Mouse (Mus musculus): ENCODE measurements around the gene Scg3. TPM values are rescaled to one million over a fixed set of nuclear protein-coding genes. Genes with fewer than 3 reads are reported as not detected.

Gene Scg3
- polyA plus RNA-seq (2015; fragmentation: Nextera tagmentation; extraction: Ambion mirVana) = 89.4 and 106 TPM in 2 replicates

DNA sequence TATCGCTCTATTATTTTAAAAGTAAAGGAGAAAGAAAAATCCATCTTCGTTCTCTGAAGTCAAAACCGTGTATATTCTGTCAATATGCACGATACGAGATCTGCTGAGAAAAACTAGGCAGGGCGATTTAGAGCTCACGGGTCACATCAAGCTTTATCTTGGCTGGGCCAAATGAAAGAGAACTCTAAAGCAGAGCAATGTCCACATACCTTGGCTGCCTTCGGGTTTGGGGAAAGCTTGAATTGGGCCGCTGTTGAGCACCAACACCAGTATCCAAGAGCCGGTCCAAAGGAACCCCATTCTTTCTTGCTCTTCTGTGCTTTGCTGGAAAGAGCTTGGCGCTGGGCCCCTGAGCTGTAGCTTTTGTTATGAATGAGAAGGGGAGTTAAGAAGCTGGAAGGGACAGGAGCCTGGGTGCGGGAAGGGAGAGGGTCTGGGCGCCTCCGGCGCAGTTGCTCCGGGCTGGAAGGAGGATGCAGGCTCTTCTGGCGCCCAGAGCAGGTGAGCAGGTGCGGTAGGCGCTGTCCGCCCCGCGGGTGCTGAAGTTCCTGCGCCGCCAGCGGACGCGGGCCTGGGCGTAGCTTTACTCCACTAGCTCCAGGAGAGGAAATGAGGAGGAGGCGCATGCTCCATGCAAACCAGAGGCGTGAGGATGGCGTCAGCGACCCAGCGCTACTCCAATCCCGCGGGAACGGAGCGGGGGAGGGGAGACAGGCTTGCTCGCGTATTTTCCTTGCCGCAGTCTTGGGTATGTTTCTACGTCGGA lies at the start of gene Scg3:
Gene Scg3, minus strand, starts transcription at position 631 of the 766 bp plus-strand sequence.
- Histone ChIP-seq H3K9me3 (replicated peaks) (no peaks in the 10 kb centered on the region), H3K9ac (peak within 1 kb of the TSS; percentile 80), H3K4me1 (peaks cover 18% of the 10 kb centered on the region), H3K27ac (peak within 1 kb of the TSS; percentile 91), H3K4me3 (peak within 1 kb of the TSS; percentile 73), H3K27me3 (no peaks in the 10 kb centered on the region), H3K4me2 (peak within 1 kb of the TSS; percentile 63), H3K36me3 (ENCODE audit: poor library complexity, severe bottlenecking) (peaks cover 4% of the 10 kb centered on the region; the same call in 1 of the 2 replicates)
- peak; percentile 100 for ATAC-seq
- 4% methylated on average over 37 of the region's 42 CpGs for WGBS

DNA sequence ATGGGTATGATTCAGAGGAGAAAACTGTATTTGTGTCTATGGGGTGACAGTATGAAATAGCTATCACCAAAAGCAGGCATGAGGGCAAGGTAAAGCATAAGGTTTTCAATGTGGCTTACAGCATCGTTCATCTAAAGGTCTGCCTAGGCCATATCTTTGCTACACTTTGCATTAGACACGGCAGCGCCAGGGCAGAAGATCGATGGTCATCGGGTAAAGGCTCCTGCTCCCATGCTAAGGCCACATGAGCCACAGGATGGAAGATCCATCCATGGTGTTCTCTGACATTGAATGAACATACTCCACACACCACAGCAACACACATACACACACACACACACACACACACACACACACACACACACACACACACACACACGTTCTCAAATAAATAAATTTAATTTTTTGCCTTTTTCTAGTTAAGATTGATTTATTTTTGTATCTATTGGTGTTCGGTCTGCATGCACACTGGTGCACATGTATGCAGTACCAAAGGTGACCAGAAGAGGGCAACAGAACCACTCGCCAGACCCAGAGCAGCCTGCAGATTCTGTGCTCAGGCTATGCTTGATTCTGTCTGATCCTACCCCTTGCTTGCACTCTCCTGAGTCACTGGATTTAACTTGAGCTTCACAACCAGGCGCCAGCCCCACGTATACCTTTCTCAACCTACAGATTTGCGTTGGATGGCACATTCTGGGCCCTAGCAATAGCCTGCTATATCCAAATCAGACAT lies 36.3 kb upstream of the Scg3 start:
- Histone ChIP-seq H3K27me3 (no peaks in the 10 kb centered on the region), H3K4me3 (no peak overlapping the region), H3K4me2 (no peak overlapping the region), H3K27ac (no peak overlapping the region), H3K36me3 (ENCODE audit: poor library complexity, severe bottlenecking) (no peaks in the 10 kb centered on the region), H3K9me3 (replicated peaks) (no peaks in the 10 kb centered on the region), H3K4me1 (no peaks in the 10 kb centered on the region), H3K9ac (no peak overlapping the region)
- WGBS = 44% methylated on average over 11 of the region's 11 CpGs
- peak; percentile 94 for ATAC-seq

DNA sequence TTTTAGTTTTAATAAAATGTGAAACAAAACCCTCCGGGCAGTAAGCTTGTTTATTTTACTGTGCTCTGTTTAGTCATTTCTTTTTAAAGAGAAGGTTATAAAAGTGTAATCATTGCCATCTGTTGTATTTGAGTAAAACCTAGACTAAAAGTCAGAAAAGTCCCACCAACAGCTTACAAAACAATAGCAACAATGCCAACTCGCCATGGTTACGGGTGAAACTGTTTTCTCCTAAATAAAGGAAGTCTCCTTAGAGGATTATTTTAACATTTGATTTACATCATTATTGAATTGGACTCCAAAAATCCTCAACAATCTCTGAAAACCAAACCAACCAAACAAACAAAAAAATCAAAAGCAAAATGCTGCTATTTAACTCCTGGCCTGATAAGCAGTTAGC lies 35.6 kb upstream of the Scg3 start:
- H3K9me3 ChIP-seq (replicated peaks) = no peaks in the 10 kb centered on the region
- no peak overlapping the region for H3K4me3 ChIP-seq
- no peak for ATAC-seq
- no peak overlapping the region for H3K4me2 ChIP-seq
- WGBS = 84% methylated on average over 3 of the region's 3 CpGs
- H3K27ac ChIP-seq = no peak overlapping the region
- H3K4me1 ChIP-seq = no peaks in the 10 kb centered on the region
- H3K9ac ChIP-seq = no peak overlapping the region
- no peaks in the 10 kb centered on the region for H3K36me3 ChIP-seq (ENCODE audit: poor library complexity, severe bottlenecking)
- no peaks in the 10 kb centered on the region for H3K27me3 ChIP-seq

- Histone ChIP-seq H3K27ac (no peak overlapping the region; the same call in 1 of the 2 replicates), H3K4me3 (peak overlapping the region; percentile 73), H3K4me1 (peaks cover 18% of the 10 kb centered on the region), H3K9ac (peak overlapping the region; percentile 14; the same call in 1 of the 2 replicates), H3K27me3 (no peaks in the 10 kb centered on the region), H3K4me2 (peak overlapping the region; percentile 63), H3K9me3 (replicated peaks) (peaks cover 6% of the 10 kb centered on the region; the same call in 1 of the 2 replicates), H3K36me3 (ENCODE audit: poor library complexity, severe bottlenecking) (0 out of 2 replicates have a peak, but pooled peaks cover 2% of the 10 kb centered on the region)
- 30% methylated on average over 3 of the region's 3 CpGs for WGBS
- ATAC-seq = no peak
Measured at GRCm38 (mm10) chr9:75684772-75685171, 916 bp upstream of the Scg3 start.

DNA sequence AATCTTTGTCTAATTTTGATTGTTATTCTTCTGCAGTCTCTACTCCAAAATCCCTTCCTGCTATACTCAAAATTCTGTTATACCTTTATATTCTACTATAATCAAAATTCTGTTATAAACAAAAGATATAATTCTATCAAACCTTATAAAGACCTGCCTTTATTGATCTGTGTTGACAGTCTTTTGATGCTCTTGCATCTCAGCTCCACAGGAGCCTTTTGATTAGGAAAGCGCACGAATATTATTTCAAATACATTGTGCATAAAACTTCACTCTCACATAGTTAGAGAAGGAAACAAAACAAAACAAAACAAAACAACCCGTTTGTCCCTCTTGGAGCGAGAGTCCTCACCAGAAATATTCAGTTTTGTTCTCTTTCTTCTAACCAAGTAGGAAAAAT lies 436 bp upstream of the Scg3 start:
- no peaks in the 10 kb centered on the region for H3K27me3 ChIP-seq
- H3K4me3 ChIP-seq = peak overlapping the region; percentile 73
- WGBS = 48% methylated on average over 4 of the region's 4 CpGs
- peaks cover 18% of the 10 kb centered on the region for H3K4me1 ChIP-seq
- H3K36me3 ChIP-seq (ENCODE audit: poor library complexity, severe bottlenecking) = 0 out of 2 replicates have a peak, but pooled peaks cover 2% of the 10 kb centered on the region
- peak overlapping the region; percentile 63 for H3K4me2 ChIP-seq
- 0 out of 2 replicates have a peak, but pooled peaks cover under 1% of the 10 kb centered on the region for H3K9me3 ChIP-seq (replicated peaks)
- peak overlapping the region; percentile 80 for H3K9ac ChIP-seq
- ATAC-seq = peak; percentile 12
- H3K27ac ChIP-seq = peak overlapping the region; percentile 91

DNA sequence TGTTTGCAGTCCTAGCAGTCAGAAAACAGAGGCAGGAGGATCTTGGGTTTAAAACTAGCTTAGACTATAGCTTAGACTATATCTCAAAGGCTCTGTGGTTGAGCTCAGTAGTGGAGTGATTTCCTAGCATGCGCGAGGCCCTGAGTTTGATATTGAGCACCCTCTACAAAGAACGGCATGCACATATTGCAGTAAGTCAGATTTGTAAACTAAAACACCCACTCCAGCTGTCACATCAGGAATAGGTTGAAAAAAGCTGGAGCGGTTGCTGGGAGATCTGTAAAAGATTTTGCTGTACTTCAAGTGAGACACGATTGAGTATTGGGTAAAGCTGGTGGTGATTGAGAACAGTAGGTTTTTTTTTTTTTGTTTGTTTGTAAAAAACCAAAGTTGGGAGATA lies 3.2 kb downstream of the Scg3 start:
- Histone ChIP-seq H3K27ac (no peak overlapping the region), H3K4me1 (peaks cover 18% of the 10 kb centered on the region), H3K36me3 (ENCODE audit: poor library complexity, severe bottlenecking) (peaks cover 34% of the 10 kb centered on the region), H3K27me3 (no peaks in the 10 kb centered on the region), H3K4me3 (no peak overlapping the region), H3K9ac (no peak overlapping the region), H3K4me2 (no peak overlapping the region), H3K9me3 (replicated peaks) (no peaks in the 10 kb centered on the region)
- ATAC-seq = no peak
- WGBS = 90% methylated on average over 5 of the region's 5 CpGs

GRCm38 (mm10) chr9:75679629-75680028 lies 4.2 kb downstream of the Scg3 start:
- ATAC-seq = no peak
- 71% methylated on average over 4 of the region's 4 CpGs for WGBS
- H3K27me3 ChIP-seq = no peaks in the 10 kb centered on the region
- H3K9me3 ChIP-seq (replicated peaks) = no peaks in the 10 kb centered on the region
- H3K4me3 ChIP-seq = no peak overlapping the region
- peaks cover 44% of the 10 kb centered on the region for H3K36me3 ChIP-seq (ENCODE audit: poor library complexity, severe bottlenecking)
- H3K4me1 ChIP-seq = peaks cover 14% of the 10 kb centered on the region
- no peak overlapping the region for H3K9ac ChIP-seq
- no peak overlapping the region for H3K27ac ChIP-seq
- H3K4me2 ChIP-seq = no peak overlapping the region

- WGBS = 81% methylated on average over 7 of the region's 7 CpGs
Measured at GRCm38 (mm10) chr9:75678341-75678740, 5.5 kb downstream of the Scg3 start.

DNA sequence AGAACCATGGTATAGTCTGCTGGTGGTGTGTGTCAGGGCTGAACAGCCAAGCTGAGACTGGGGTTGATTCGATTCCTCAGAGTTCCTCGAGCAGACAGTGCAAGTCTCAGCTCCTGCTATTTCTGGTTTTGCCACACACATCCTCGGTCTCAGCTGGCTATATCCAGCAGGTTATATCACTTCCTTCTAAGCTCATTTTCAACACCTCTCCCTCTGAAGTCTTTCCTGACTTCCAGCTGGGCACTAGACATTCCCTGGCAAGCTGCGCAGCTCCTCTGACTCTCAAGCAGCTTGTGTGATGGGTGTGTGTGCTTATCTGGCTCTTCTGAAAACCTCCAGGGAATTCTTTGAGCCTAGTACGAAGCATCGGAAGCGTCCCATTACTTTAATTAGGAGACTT lies 7.6 kb downstream of the Scg3 start:
- no peak overlapping the region for H3K9ac ChIP-seq
- peaks cover 70% of the 10 kb centered on the region for H3K36me3 ChIP-seq (ENCODE audit: poor library complexity, severe bottlenecking)
- WGBS = 86% methylated on average over 7 of the region's 7 CpGs
- no peak overlapping the region for H3K4me3 ChIP-seq
- H3K4me1 ChIP-seq = no peaks in the 10 kb centered on the region
- H3K27me3 ChIP-seq = no peaks in the 10 kb centered on the region
- H3K4me2 ChIP-seq = no peak overlapping the region
- H3K9me3 ChIP-seq (replicated peaks) = no peaks in the 10 kb centered on the region
- H3K27ac ChIP-seq = no peak overlapping the region
- no peak for ATAC-seq

More at GRCm38 (mm10) chr9:75678341-75678740, 5.5 kb downstream of the Scg3 start:
- H3K36me3 ChIP-seq (ENCODE audit: poor library complexity, severe bottlenecking) = peaks cover 57% of the 10 kb centered on the region
- no peaks in the 10 kb centered on the region for H3K9me3 ChIP-seq (replicated peaks)
- H3K4me3 ChIP-seq = no peak overlapping the region
- H3K27ac ChIP-seq = no peak overlapping the region
- no peak for ATAC-seq
- H3K9ac ChIP-seq = no peak overlapping the region
- H3K4me2 ChIP-seq = no peak overlapping the region
- H3K27me3 ChIP-seq = no peaks in the 10 kb centered on the region
- peaks cover 12% of the 10 kb centered on the region for H3K4me1 ChIP-seq

DNA sequence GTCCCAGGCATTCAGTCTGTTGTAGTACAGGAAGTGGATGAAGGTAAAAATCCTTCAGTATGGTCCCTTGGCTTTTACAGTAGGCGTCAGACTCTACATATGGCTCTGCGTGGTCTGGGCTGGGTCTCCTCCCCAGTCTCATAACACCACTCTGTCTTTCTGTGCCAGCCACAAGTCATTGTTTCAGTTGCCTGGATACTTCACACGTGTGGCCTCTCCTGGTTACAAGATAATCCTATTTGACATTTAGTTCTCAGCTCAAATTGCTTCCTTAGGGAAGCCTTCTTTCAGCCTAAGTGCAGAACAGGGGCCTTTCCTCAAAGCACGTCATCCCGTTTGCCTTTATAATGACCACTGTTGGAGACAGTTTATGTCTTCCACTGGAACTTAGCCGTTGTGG lies 11.1 kb downstream of the Scg3 start:
- no peak for ATAC-seq
- no peaks in the 10 kb centered on the region for H3K27me3 ChIP-seq
- peaks cover 88% of the 10 kb centered on the region for H3K36me3 ChIP-seq (ENCODE audit: poor library complexity, severe bottlenecking)
- 56% methylated on average over 6 of the region's 6 CpGs for WGBS
- no peak overlapping the region for H3K4me3 ChIP-seq
- H3K4me1 ChIP-seq = no peaks in the 10 kb centered on the region
- H3K27ac ChIP-seq = no peak overlapping the region
- no peak overlapping the region for H3K9ac ChIP-seq
- H3K4me2 ChIP-seq = no peak overlapping the region
- no peaks in the 10 kb centered on the region for H3K9me3 ChIP-seq (replicated peaks)

DNA sequence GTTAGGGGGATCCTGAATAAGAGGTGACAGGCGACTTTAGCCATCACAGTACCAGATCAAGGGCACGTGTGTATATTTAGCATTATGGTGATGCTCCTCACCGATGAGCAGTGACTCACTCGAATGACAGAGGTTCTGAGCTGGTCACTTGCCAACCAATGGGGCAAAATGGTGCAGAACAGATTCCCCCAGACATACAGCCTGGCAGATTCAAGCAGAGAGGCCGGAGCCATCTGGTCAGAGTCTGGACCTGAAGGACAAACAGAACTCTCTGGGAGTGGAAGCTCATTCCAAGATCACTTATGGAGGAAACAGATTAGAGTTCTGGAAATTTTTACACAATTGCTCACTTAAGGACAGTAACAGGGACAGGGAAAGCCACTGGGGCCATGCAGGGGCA lies 17.2 kb downstream of the Scg3 start:
- Histone ChIP-seq H3K9ac (no peak overlapping the region), H3K9me3 (replicated peaks) (no peaks in the 10 kb centered on the region), H3K27me3 (no peaks in the 10 kb centered on the region), H3K4me2 (no peak overlapping the region), H3K4me1 (no peaks in the 10 kb centered on the region), H3K36me3 (ENCODE audit: poor library complexity, severe bottlenecking) (peaks cover 75% of the 10 kb centered on the region), H3K4me3 (no peak overlapping the region), H3K27ac (no peak overlapping the region)
- WGBS = 82% methylated on average over 5 of the region's 5 CpGs
- ATAC-seq = no peak

GRCm38 (mm10) chr9:75665364-75665763 lies 18.5 kb downstream of the Scg3 start:
- H3K9me3 ChIP-seq (replicated peaks) = no peaks in the 10 kb centered on the region
- H3K27ac ChIP-seq = no peak overlapping the region
- no peaks in the 10 kb centered on the region for H3K27me3 ChIP-seq
- peaks cover 82% of the 10 kb centered on the region for H3K36me3 ChIP-seq (ENCODE audit: poor library complexity, severe bottlenecking)
- ATAC-seq = no peak
- no peaks in the 10 kb centered on the region for H3K4me1 ChIP-seq
- 84% methylated on average over 6 of the region's 6 CpGs for WGBS
- H3K4me3 ChIP-seq = no peak overlapping the region
- no peak overlapping the region for H3K9ac ChIP-seq
- H3K4me2 ChIP-seq = no peak overlapping the region

Measured in forebrain, embryonic 13.5 days (tissue).